Mouse (Mus musculus): ENCODE results near the gene Fer. TPM values are rescaled to one million over a fixed set of nuclear protein-coding genes. Genes with fewer than 3 reads are reported as not detected.

Fer gene
- polyA plus RNA-seq, 1 experiment from 2014 or later = 28.6 TPM

GRCm38 (mm10) chr17:63935408-63935807, 72.5 kb downstream of the Fer start:
- Histone ChIP-seq H3K9ac (ENCODE audit: low read length) (no peak overlapping the region), H3K27ac (ENCODE audit: low read depth) (no peak overlapping the region), H3K4me1 (replicated peaks; ENCODE audit: control insufficient read depth, insufficient read depth, low read length) (no peaks in the 10 kb centered on the region), H3K4me3 (ENCODE audit: low read depth, low read length) (no peak overlapping the region), H3K9me3 (ENCODE audit: control insufficient read depth, low read length) (no peaks in the 10 kb centered on the region), H3K27me3 (replicated peaks; ENCODE audit: control insufficient read depth, insufficient read depth, low read length) (no peaks in the 10 kb centered on the region), H3K4me2 (ENCODE audit: low read length) (no peak overlapping the region), H3K36me3 (ENCODE audit: control insufficient read depth, insufficient read depth, low read length) (peaks cover 6% of the 10 kb centered on the region)
- DNase-seq (ENCODE audit: low spot score) (no peak), ATAC-seq (replicated peaks; ENCODE audit: low FRiP score, low TSS enrichment, low read depth) (no peak)
- 91% methylated on average over 2 of the region's 2 CpGs for WGBS

- DNase-seq (ENCODE audit: low spot score) = no peak
- Histone ChIP-seq H3K4me1 (replicated peaks; ENCODE audit: control insufficient read depth, insufficient read depth, low read length) (no peaks in the 10 kb centered on the region), H3K4me3 (ENCODE audit: low read depth, low read length) (no peak overlapping the region), H3K27me3 (replicated peaks; ENCODE audit: control insufficient read depth, insufficient read depth, low read length) (no peaks in the 10 kb centered on the region), H3K9me3 (ENCODE audit: control insufficient read depth, low read length) (no peaks in the 10 kb centered on the region), H3K4me2 (ENCODE audit: low read length) (no peak overlapping the region), H3K9ac (ENCODE audit: low read length) (no peak overlapping the region), H3K27ac (ENCODE audit: low read depth) (no peak overlapping the region), H3K36me3 (ENCODE audit: control insufficient read depth, insufficient read depth, low read length) (peaks cover 9% of the 10 kb centered on the region)
- ATAC-seq (replicated peaks; ENCODE audit: low FRiP score, low TSS enrichment, low read depth) = no peak
- WGBS = 68% methylated on average over 18 of the region's 18 CpGs
Observed at GRCm38 (mm10) chr17:63937886-63938285, 75.0 kb downstream of the Fer start.

DNA sequence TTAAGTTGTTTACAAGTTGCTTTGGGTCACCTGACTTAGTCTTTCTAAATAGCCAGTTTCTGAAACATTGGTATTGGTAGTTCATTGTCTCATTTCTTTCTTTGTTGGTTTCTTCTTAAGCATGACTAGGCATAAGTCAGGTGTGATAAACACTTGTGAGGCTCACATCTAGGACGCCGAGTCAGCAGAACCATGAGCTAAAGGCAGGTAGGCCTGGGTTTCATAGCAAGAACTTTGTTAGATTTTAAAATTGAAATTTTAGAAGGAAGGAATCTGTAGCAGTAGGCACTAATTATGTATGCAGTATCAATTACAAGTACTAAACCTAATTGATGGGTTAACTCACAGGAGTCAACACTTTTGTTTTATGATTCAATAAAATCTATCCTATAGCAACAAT, 83.9 kb downstream of the Fer start:
- H3K4me1 ChIP-seq (replicated peaks; ENCODE audit: control insufficient read depth, insufficient read depth, low read length) = no peaks in the 10 kb centered on the region
- ATAC-seq (replicated peaks; ENCODE audit: low FRiP score, low TSS enrichment, low read depth) (no peak), DNase-seq (ENCODE audit: low spot score) (no peak)
- H3K27ac ChIP-seq (ENCODE audit: low read depth) = no peak overlapping the region
- no peak overlapping the region for H3K4me3 ChIP-seq (ENCODE audit: low read depth, low read length)
- no peak overlapping the region for H3K9ac ChIP-seq (ENCODE audit: low read length)
- H3K4me2 ChIP-seq (ENCODE audit: low read length) = no peak overlapping the region
- WGBS = 91% methylated on average over 2 of the region's 2 CpGs
- no peaks in the 10 kb centered on the region for H3K27me3 ChIP-seq (replicated peaks; ENCODE audit: control insufficient read depth, insufficient read depth, low read length)
- H3K36me3 ChIP-seq (ENCODE audit: control insufficient read depth, insufficient read depth, low read length) = no peaks in the 10 kb centered on the region
- H3K9me3 ChIP-seq (ENCODE audit: control insufficient read depth, low read length) = no peaks in the 10 kb centered on the region

DNA sequence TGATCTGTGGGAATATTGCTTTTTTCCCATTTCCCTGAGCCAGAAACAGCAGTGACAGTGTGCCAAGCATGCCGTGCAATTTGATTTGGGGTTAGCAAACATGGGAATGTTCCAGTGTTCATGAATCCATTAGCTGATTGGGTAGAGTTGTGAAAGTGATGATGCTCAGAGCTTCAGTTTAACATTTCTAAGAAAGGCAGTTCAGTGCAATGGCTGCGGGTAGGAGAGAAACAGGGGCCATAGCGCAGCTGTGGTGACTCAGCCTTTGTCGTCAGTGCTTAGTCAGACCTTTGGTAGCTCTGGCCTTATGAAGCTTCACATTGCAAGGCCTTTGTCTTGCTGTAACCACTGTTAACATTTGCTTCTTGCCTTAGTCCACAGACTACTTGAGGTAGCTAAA, 85.9 kb downstream of the Fer start:
- Histone ChIP-seq H3K4me1 (replicated peaks; ENCODE audit: control insufficient read depth, insufficient read depth, low read length) (no peaks in the 10 kb centered on the region), H3K9ac (ENCODE audit: low read length) (no peak overlapping the region), H3K27me3 (replicated peaks; ENCODE audit: control insufficient read depth, insufficient read depth, low read length) (no peaks in the 10 kb centered on the region), H3K4me3 (ENCODE audit: low read depth, low read length) (no peak overlapping the region), H3K27ac (ENCODE audit: low read depth) (no peak overlapping the region), H3K4me2 (ENCODE audit: low read length) (no peak overlapping the region), H3K36me3 (ENCODE audit: control insufficient read depth, insufficient read depth, low read length) (no peaks in the 10 kb centered on the region), H3K9me3 (ENCODE audit: control insufficient read depth, low read length) (no peaks in the 10 kb centered on the region)
- 94% methylated on average over 4 of the region's 4 CpGs for WGBS
- no peak for ATAC-seq (replicated peaks; ENCODE audit: low FRiP score, low TSS enrichment, low read depth)
- no peak for DNase-seq (ENCODE audit: low spot score)

GRCm38 (mm10) chr17:63951436-63951835, 88.6 kb downstream of the Fer start:
- Histone ChIP-seq H3K27me3 (replicated peaks; ENCODE audit: control insufficient read depth, insufficient read depth, low read length) (no peaks in the 10 kb centered on the region), H3K4me1 (replicated peaks; ENCODE audit: control insufficient read depth, insufficient read depth, low read length) (no peaks in the 10 kb centered on the region), H3K9ac (ENCODE audit: low read length) (no peak overlapping the region), H3K4me2 (ENCODE audit: low read length) (no peak overlapping the region), H3K9me3 (ENCODE audit: control insufficient read depth, low read length) (no peaks in the 10 kb centered on the region), H3K36me3 (ENCODE audit: control insufficient read depth, insufficient read depth, low read length) (no peaks in the 10 kb centered on the region), H3K4me3 (ENCODE audit: low read depth, low read length) (no peak overlapping the region), H3K27ac (ENCODE audit: low read depth) (no peak overlapping the region)
- 76% methylated on average over 2 of the region's 2 CpGs for WGBS
- ATAC-seq (replicated peaks; ENCODE audit: low FRiP score, low TSS enrichment, low read depth) = no peak
- DNase-seq (ENCODE audit: low spot score) = no peak

DNA sequence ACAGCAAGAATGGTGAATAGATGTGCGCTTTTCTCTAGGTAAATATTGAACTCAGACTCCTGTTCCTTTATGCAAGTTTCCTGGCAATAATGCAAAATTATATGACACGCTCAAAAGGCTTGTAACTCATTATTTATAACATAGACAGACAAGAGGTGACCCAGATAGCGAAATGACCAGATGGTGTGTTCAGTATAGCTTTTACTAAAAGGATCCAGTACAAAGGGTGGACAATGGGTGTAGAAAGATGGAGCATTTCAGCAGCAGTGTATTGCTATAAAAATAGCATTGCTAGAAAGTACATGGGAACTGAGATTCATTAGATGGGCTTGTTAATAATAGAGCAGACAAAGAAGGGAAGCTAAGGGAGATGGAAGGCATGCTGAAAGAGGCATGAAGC, 104.2 kb downstream of the Fer start:
- H3K36me3 ChIP-seq (ENCODE audit: control insufficient read depth, insufficient read depth, low read length) = no peaks in the 10 kb centered on the region
- no peaks in the 10 kb centered on the region; the same call in 1 of the 2 replicates for H3K4me1 ChIP-seq (replicated peaks; ENCODE audit: control insufficient read depth, insufficient read depth, low read length)
- 89% methylated on average over 3 of the region's 3 CpGs for WGBS
- no peak overlapping the region for H3K4me2 ChIP-seq (ENCODE audit: low read length)
- H3K27me3 ChIP-seq (replicated peaks; ENCODE audit: control insufficient read depth, insufficient read depth, low read length) = no peaks in the 10 kb centered on the region
- H3K9me3 ChIP-seq (ENCODE audit: control insufficient read depth, low read length) = no peaks in the 10 kb centered on the region
- H3K9ac ChIP-seq (ENCODE audit: low read length) = no peak overlapping the region
- H3K27ac ChIP-seq (ENCODE audit: low read depth) = no peak overlapping the region
- ATAC-seq (replicated peaks; ENCODE audit: low FRiP score, low TSS enrichment, low read depth) (no peak), DNase-seq (ENCODE audit: low spot score) (no peak)
- no peak overlapping the region for H3K4me3 ChIP-seq (ENCODE audit: low read depth, low read length)

DNA sequence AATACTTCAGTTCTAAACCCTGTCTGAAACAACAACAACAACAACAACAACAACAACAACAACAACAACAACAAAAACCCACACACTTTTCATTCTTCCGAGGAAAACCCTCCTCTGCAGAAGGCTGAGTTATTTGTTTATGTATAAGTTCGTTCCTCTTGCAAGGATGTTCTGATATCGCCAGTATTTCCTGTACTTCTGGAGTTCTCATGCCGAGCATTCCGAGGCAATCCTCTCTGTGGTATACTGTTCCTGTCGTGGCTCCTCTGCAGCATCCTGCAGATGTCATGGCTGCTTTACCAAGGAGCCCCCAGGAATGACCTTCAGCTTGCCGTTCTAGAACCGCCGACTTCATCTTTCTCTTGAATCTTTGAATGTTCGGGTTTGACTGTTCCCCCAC, 106.6 kb downstream of the Fer start:
- Histone ChIP-seq H3K9me3 (ENCODE audit: control insufficient read depth, low read length) (no peaks in the 10 kb centered on the region), H3K27ac (ENCODE audit: low read depth) (no peak overlapping the region), H3K4me2 (ENCODE audit: low read length) (no peak overlapping the region), H3K9ac (ENCODE audit: low read length) (no peak overlapping the region), H3K27me3 (replicated peaks; ENCODE audit: control insufficient read depth, insufficient read depth, low read length) (no peaks in the 10 kb centered on the region), H3K4me3 (ENCODE audit: low read depth, low read length) (no peak overlapping the region), H3K36me3 (ENCODE audit: control insufficient read depth, insufficient read depth, low read length) (no peaks in the 10 kb centered on the region), H3K4me1 (replicated peaks; ENCODE audit: control insufficient read depth, insufficient read depth, low read length) (peaks cover 4% of the 10 kb centered on the region; the same call in 1 of the 2 replicates)
- WGBS = 49% methylated on average over 10 of the region's 10 CpGs
- DNase-seq (ENCODE audit: low spot score) (no peak), ATAC-seq (replicated peaks; ENCODE audit: low FRiP score, low TSS enrichment, low read depth) (0 out of 2 replicates have a peak, but pooled peaks have one; percentile 15)

DNA sequence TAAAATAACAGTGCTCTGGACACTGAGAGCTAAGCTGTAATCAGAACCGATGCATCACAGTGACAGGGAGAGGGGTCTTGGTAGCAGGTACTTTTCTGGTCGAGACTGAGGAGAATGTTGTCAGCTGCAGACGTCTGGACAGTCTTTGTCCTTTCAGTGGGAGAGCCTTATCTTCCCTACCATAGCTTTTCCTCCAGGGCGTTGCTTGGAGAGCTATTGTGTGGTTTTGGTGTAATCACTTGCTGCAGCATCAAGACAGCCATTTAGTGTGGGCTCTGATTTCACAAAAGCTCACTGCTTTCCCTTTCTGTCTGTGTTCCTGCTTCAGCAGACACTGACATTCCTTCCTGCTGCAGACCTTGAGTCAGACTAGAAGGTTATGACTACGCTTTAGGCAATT, 107.4 kb downstream of the Fer start:
- H3K27ac ChIP-seq (ENCODE audit: low read depth) = no peak overlapping the region
- no peak overlapping the region for H3K4me3 ChIP-seq (ENCODE audit: low read depth, low read length)
- H3K4me1 ChIP-seq (replicated peaks; ENCODE audit: control insufficient read depth, insufficient read depth, low read length) = peaks cover 4% of the 10 kb centered on the region; the same call in 1 of the 2 replicates
- no peak for DNase-seq (ENCODE audit: low spot score)
- no peaks in the 10 kb centered on the region for H3K9me3 ChIP-seq (ENCODE audit: control insufficient read depth, low read length)
- H3K36me3 ChIP-seq (ENCODE audit: control insufficient read depth, insufficient read depth, low read length) = no peaks in the 10 kb centered on the region
- ATAC-seq (replicated peaks; ENCODE audit: low FRiP score, low TSS enrichment, low read depth) = no peak
- no peaks in the 10 kb centered on the region for H3K27me3 ChIP-seq (replicated peaks; ENCODE audit: control insufficient read depth, insufficient read depth, low read length)
- no peak overlapping the region for H3K9ac ChIP-seq (ENCODE audit: low read length)
- no peak overlapping the region for H3K4me2 ChIP-seq (ENCODE audit: low read length)
- WGBS = 46% methylated on average over 5 of the region's 5 CpGs

DNA sequence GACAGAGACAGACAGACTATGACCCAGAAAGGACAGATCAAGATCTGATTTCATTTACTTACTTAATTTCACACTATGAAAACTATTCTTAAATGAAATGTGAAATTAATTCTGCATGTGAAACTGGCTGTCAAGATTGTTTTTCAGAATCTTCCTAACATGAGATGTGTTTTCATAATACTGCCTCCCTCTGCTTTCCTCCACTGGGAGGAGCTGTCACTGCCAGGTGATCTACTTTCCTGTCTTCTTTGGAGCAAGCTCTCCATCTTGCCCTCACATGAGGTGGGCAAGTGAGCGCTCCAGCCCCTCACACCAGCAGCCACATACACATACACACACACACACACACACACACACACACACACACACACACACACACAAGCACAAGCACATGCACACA, 108.1 kb downstream of the Fer start:
- DNase-seq (ENCODE audit: low spot score) (no peak), ATAC-seq (replicated peaks; ENCODE audit: low FRiP score, low TSS enrichment, low read depth) (no peak)
- 86% methylated on average over 1 of the region's 1 CpGs for WGBS
- H3K4me2 ChIP-seq (ENCODE audit: low read length) = no peak overlapping the region
- H3K4me3 ChIP-seq (ENCODE audit: low read depth, low read length) = no peak overlapping the region
- no peaks in the 10 kb centered on the region for H3K9me3 ChIP-seq (ENCODE audit: control insufficient read depth, low read length)
- H3K27ac ChIP-seq (ENCODE audit: low read depth) = no peak overlapping the region
- no peaks in the 10 kb centered on the region for H3K27me3 ChIP-seq (replicated peaks; ENCODE audit: control insufficient read depth, insufficient read depth, low read length)
- no peaks in the 10 kb centered on the region for H3K36me3 ChIP-seq (ENCODE audit: control insufficient read depth, insufficient read depth, low read length)
- no peak overlapping the region for H3K9ac ChIP-seq (ENCODE audit: low read length)
- peaks cover 4% of the 10 kb centered on the region; the same call in 1 of the 2 replicates for H3K4me1 ChIP-seq (replicated peaks; ENCODE audit: control insufficient read depth, insufficient read depth, low read length)

Data from intestine, embryonic 14.5 days (tissue).